Mouse (Mus musculus) midbrain, postnatal 0 days (tissue): ENCODE data around the gene Alox12. TPM values are rescaled to one million over a fixed set of nuclear protein-coding genes. Genes with fewer than 3 reads are reported as not detected.

Source experiments
- ATAC-seq: fragments of 200-750 bp; cut with Nextera tagmentation; 2 replicates; pipeline ENCODE4 v1.8.0; 2017; ENCODE audit warnings: moderate number of reproducible peaks, mild to moderate bottlenecking, moderate TSS enrichment, moderate library complexity; ENCODE audit not compliant: low FRiP score
- DNase-seq: peaks from one replicate; pipeline ENCODE4 v3.0.0-alpha.2; 2015; ENCODE audit warnings: low spot score
- H3K27ac ChIP-seq: fragments of 300-500 bp; sonication (generic); 2 replicates; pipeline ENCODE4 v1.5.1; 2014; ENCODE audit warnings: low read depth, mild to moderate bottlenecking, low read length, mixed read lengths
- H3K27me3 ChIP-seq: fragments of 300-500 bp; sonication (generic); 2 replicates; pipeline ENCODE4 v1.6.1; 2014; ENCODE audit warnings: low read length, control low read depth, mixed read lengths; ENCODE audit not compliant: insufficient read depth
- H3K36me3 ChIP-seq: fragments of 300-500 bp; sonication (generic); 2 replicates; pipeline ENCODE4 v1.6.1; 2014; ENCODE audit warnings: low read length, control low read depth, mixed read lengths; ENCODE audit not compliant: insufficient read depth
- H3K4me1 ChIP-seq: fragments of 300-500 bp; sonication (generic); 2 replicates; pipeline ENCODE4 v1.6.1; 2014; ENCODE audit warnings: mild to moderate bottlenecking, control low read depth, antibody characterized with exemption, low read length, mixed read lengths; ENCODE audit not compliant: insufficient read depth
- H3K4me2 ChIP-seq: fragments of 300-500 bp; sonication (generic); 2 replicates; pipeline ENCODE4 v1.6.1; 2014; ENCODE audit warnings: low read depth, mild to moderate bottlenecking, low read length, mixed read lengths; ENCODE audit not compliant: poor library complexity, severe bottlenecking
- H3K4me3 ChIP-seq: fragments of 300-500 bp; sonication (generic); 2 replicates; pipeline ENCODE4 v1.5.1; 2014; ENCODE audit warnings: low read depth, mild to moderate bottlenecking, low read length, moderate library complexity
- H3K9ac ChIP-seq: fragments of 300-500 bp; sonication (generic); replicated peaks from 2 replicates; pipeline ENCODE4 v1.6.1; 2014; ENCODE audit warnings: mild to moderate bottlenecking, low read length, moderate library complexity, mixed read lengths; ENCODE audit not compliant: poor library complexity, severe bottlenecking
- H3K9me3 ChIP-seq: fragments of 300-500 bp; sonication (generic); 2 replicates; pipeline ENCODE4 v1.6.1; 2016; ENCODE audit warnings: low read length, control low read depth
- CTCF ChIP-seq: IDR thresholded peaks from 2 replicates; pipeline ENCODE4 v1.5.1; 2016; ENCODE audit warnings: antibody characterized with exemption, mild to moderate bottlenecking
- WGBS: fragments of 180-500 bp; shearing (Covaris S2); extraction: QIAGEN DNeasy Blood & Tissue Kit; methylation state at CpG from one replicate; pipeline ENCODE4 v1.1.7; 2014; 5-methylcytosine and 5-hydroxymethylcytosine counted together
- polyA plus RNA-seq: library from polyadenylated mRNA; unstranded; fragments of >200 nt; fragmentation: Nextera tagmentation; extraction: Ambion mirVana; gene quantifications from 2 replicates; pipeline ENCODE4 v1.2.1, GENCODE M21; 2015
- total RNA-seq: library from RNA; depleted of rRNA; stranded (reverse); fragments of >200 nt; gene quantifications from 2 replicates; pipeline ENCODE4 v1.2.3, GENCODE M21; 2014

Alox12 gene
- total and polyA plus RNA-seq, 2 experiments from 2014 or later, result 0.16 to 0.35 TPM

DNA sequence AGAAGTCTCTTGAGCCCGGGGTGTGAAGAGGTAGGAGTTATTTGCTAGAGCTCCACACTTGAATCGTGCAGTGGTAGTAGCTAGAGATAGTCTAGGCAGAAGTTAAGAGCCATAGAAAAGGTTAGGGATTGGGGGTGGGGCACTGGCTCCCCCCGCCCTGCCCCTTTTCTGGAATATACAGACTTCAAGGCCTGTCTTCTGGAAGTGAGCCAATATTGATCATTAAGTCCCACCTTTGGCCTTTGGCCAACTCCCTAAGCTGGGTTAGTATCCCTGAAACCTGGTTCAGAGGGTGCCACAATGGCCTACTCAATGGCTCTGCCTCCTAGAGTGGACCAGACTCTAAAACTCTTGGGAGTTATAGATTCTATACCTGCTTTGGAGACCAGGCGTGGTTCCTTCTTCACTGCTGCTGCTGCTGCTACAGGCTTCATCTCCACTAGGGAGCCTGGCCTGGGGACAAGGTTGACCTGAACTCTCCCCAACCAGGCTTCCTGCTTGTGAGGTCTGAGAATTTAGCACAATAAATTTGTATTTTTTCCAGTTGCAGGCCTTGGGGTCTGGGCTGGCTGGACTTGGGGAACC lies 27.4 kb downstream of the Alox12 start:
- WGBS, result 93% methylated on average over 4 of the region's 4 CpGs
- Histone ChIP-seq H3K27ac (no peak overlapping the region), H3K27me3 (peaks cover 24% of the 10 kb centered on the region), H3K9ac (no peak overlapping the region), H3K4me3 (no peak overlapping the region), H3K36me3 (no peaks in the 10 kb centered on the region), H3K4me1 (no peaks in the 10 kb centered on the region; the same call in 1 of the 2 replicates), H3K9me3 (no peaks in the 10 kb centered on the region), H3K4me2 (no peak overlapping the region; the same call in 1 of the 2 replicates)
- DNase-seq, result no peak
- no peak for ATAC-seq
- no peak for TF ChIP-seq CTCF

GRCm38 (mm10) chr11:70227126-70227525 lies 28.0 kb downstream of the Alox12 start:
- Histone ChIP-seq H3K9me3 (no peaks in the 10 kb centered on the region), H3K36me3 (no peaks in the 10 kb centered on the region), H3K4me1 (no peaks in the 10 kb centered on the region; the same call in 1 of the 2 replicates), H3K27ac (no peak overlapping the region), H3K27me3 (peaks cover 24% of the 10 kb centered on the region), H3K4me3 (peak overlapping the region; percentile 28), H3K9ac (peak overlapping the region; percentile 34; the same call in 1 of the 2 replicates), H3K4me2 (peak overlapping the region; percentile 55)
- ATAC-seq (no peak), DNase-seq (no peak)
- TF ChIP-seq CTCF, result no peak
- 36% methylated on average over 5 of the region's 5 CpGs for WGBS

DNA sequence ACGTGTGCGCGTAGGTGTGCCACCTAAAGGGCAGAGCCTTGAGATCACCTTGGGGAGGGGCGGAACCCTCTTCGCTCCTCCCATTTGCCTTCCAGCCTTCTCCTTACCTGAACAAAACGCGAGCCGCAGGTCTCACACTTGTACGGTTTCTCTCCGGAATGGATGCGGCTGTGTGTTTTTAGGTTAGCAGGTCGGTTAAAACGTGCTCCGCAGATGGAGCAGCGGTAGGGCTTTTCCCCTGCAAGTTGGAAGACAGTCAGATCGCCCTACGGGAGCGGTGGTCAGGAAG lies 28.6 kb downstream of the Alox12 start:
- Histone ChIP-seq H3K9me3 (no peaks in the 10 kb centered on the region), H3K36me3 (no peaks in the 10 kb centered on the region), H3K27me3 (peaks cover 24% of the 10 kb centered on the region), H3K27ac (no peak overlapping the region), H3K4me1 (no peaks in the 10 kb centered on the region; the same call in 1 of the 2 replicates), H3K4me3 (peak overlapping the region; percentile 28), H3K4me2 (peak overlapping the region; percentile 55), H3K9ac (peak overlapping the region; percentile 34; the same call in 1 of the 2 replicates)
- no peak for TF ChIP-seq CTCF
- DNase-seq (no peak), ATAC-seq (no peak)
- WGBS, result 7% methylated on average over 18 of the region's 18 CpGs

- TF ChIP-seq CTCF, result peak; percentile 49
- WGBS, result 19% methylated on average over 27 of the region's 27 CpGs
- Histone ChIP-seq H3K27me3 (peaks cover 24% of the 10 kb centered on the region), H3K9me3 (no peaks in the 10 kb centered on the region), H3K4me2 (peak overlapping the region; percentile 55), H3K4me1 (no peaks in the 10 kb centered on the region; the same call in 1 of the 2 replicates), H3K27ac (no peak overlapping the region), H3K9ac (peak overlapping the region; percentile 34; the same call in 1 of the 2 replicates), H3K4me3 (peak overlapping the region; percentile 28), H3K36me3 (no peaks in the 10 kb centered on the region)
- no peak for DNase-seq
- ATAC-seq, result peak; percentile 48; the same call in 1 of the 2 replicates
These were observed 29.2 kb downstream of the Alox12 start for GRCm38 (mm10) chr11:70225798-70226601.

DNA sequence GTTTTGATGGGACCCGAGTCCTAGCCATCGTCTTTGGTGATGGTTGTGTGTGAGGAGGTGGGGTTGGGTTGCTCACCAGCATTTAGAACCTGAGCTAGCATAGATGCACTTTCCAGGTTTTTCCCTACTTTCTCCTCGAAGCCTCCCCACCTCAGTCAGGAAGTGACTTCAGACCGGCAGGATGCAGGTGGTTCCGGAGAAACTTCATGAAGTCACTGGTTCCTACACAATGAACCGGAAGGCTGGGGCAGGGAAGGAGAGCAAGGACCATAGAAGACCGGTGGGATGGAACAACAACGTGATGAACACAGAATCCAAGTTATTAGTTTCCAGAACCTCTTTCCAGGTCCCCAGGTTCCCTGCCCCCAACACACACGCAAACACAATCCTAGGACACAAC lies 31.4 kb downstream of the Alox12 start:
- no peaks in the 10 kb centered on the region for H3K9me3 ChIP-seq
- WGBS, result 83% methylated on average over 9 of the region's 9 CpGs
- no peaks in the 10 kb centered on the region for H3K36me3 ChIP-seq
- TF ChIP-seq CTCF, result no peak
- H3K27me3 ChIP-seq, result peaks cover 10% of the 10 kb centered on the region; the same call in 1 of the 2 replicates
- ATAC-seq (no peak), DNase-seq (no peak)
- no peak overlapping the region for H3K4me3 ChIP-seq
- H3K27ac ChIP-seq, result no peak overlapping the region
- H3K4me1 ChIP-seq, result peaks cover 10% of the 10 kb centered on the region; the same call in 1 of the 2 replicates
- no peak overlapping the region for H3K9ac ChIP-seq
- no peak overlapping the region for H3K4me2 ChIP-seq
